Mouse (Mus musculus) neutrophil, adult 5-6 weeks (primary cell): ENCODE measurements around the gene Prim2. TPM values are rescaled to one million over a fixed set of nuclear protein-coding genes. Genes with fewer than 3 reads are reported as not detected.

Experiments
- ATAC-seq: fragments of 151-379, 151-347 bp; 2 replicates; pipeline ENCODE4 v1.8.0; 2017; ENCODE audit warnings: mild to moderate bottlenecking, moderate TSS enrichment; ENCODE audit not compliant: insufficient number of reproducible peaks, poor library complexity, low FRiP score, severe bottlenecking; ENCODE audit errors: extremely low read depth
- total RNA-seq: library from RNA; stranded (forward); fragments of 200-1000 nt; gene quantifications from 2 replicates; pipeline ENCODE4 v1.2.3, GENCODE M21; 2017

Prim2 gene
- total RNA-seq, 1 experiment from 2014 or later = 12.1 TPM

DNA sequence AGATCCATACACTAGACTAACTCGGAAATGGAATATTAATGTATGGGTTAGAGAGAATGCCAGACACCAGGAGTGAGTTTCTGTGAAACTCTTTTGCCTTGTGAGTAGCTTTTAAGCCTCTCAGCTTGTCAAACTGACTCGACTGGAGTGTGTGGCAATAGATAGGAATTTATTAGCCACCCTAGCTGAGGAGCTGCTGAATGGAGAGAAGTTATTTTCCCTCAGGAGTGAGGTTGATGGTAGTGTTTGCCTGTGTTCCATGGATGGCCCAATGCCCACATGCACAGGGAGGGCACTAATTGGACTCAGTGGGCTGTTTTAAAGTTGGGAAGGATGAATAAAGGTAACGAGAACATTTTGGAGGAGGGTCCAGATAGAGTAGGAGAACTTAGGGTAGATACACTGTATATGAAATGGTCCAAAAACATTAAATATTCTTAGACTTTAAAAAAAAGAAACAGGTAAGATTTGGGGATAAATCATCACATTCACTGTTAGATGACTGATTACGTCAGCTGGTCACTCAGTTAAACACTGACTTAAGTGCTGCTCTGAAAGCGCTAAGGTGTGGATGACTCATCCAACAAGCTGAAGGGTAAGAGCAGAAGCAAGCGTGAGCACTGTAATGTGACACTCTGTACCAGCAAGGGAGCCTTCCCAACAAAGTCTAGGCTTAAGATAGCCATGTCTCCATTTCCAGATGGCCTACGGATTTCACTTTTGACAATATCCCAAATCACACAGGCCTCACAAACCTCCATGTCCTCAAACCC is 85.6 kb downstream of the Prim2 start:
- ATAC-seq = peak; percentile 67

DNA sequence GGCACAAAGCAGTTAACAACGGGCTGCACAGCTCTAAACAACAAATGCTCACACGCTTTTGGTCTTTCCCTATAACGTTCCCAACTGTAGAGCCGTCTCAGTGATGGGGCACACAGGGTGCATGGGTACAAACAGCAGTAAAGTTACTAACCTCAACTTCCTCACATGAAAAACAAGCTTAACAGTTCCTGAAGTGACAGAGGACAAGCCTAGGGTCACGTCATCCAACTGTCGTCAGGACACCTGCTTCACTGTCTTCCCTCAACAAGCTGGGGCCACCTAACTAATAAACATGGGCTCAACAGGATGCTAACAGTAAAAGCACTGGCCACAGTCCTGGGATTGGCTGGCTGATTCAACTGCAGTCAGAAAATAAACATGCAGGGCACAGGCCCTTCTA is 91.0 kb downstream of the Prim2 start:
- peak; percentile 96 for ATAC-seq

DNA sequence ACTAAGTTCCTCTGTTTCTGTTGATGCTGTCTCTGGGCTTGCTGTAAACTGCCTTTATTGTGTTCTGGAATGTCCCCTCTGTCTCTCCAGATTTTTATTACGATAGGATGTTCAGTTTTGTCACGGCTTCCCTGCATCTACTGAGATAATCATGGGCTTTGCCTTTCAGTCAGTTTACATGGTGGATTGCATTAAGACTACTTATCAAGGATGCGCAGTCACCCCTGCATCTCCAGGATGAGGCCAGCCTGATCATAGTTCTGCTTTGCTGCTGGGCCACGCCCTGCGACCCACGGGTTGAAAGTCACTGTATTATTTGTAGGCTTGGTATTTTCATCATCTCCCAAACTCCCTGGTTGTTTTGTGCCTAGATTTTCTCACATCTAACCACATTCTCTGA is 95.1 kb downstream of the Prim2 start:
- ATAC-seq = no peak

DNA sequence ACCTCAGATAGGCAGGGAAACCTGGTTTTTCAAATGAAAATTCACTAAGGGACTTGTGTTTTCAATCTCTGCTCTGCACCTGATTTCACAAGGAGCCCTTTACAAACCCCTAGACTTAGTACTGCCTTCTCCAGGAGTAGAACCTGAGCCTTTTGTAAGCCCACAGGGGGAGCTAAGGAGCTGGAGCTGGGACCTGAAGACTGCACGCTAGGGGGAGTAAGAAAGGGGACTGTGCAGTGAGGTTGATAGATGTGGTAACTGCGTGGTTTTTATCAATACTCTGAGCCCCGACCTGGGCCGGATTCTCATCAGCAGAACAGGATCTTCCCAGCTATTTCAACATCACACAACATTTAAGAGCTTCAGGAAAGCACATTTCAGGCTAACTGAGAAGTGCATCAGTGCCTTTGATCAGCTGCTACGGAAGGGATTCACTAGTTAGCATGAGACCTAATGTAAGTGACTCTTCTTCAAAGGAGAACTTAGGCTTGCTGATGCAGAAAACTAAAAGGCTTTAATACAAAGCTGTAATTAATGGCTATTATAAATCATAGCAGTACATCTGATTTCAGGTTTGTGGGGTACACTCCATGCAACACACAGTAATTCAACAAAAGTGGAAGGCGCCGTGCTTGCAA is 103.7 kb downstream of the Prim2 start:
- peak; percentile 96 for ATAC-seq

DNA sequence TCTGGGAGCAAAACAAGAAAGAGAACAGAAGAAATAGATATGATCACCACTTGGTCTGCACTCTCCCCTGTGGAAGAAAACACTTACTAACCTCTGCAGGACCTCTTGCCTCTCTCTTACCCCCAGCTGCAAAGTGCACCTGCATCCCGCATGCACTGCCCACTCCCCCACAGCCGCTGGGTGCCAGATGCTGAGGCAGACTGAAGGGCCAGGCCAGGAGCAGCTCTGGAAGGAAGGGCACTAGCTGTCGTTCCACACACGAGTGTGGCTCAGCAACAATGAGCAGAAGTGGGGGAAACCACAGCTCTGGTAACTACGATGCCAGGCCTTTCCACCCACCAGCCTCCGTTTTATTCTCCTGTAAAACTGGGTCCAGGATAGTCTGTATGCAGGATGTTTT is 105.6 kb downstream of the Prim2 start:
- 0 out of 2 replicates have a peak, but pooled peaks have one; percentile 14 for ATAC-seq

DNA sequence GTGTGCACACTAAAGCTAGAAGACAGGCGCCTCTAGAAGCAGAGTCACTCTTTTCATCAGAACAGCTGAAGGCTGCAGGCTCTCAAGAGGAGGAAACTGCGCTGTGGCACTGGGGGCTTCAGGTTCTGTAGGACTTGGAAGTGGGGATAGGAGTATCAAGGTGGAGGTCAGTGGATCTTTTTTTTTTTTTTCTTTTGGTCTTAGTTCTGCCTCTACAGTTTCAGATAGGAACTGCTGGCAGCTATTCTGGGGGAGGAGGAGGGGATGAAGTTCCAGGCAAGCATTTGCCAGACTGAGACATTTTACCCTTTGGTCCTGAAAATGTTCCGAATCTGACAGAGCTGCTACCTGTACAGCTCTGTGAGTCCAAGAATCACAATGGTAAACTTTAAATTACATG is 106.0 kb downstream of the Prim2 start:
- no peak for ATAC-seq

DNA sequence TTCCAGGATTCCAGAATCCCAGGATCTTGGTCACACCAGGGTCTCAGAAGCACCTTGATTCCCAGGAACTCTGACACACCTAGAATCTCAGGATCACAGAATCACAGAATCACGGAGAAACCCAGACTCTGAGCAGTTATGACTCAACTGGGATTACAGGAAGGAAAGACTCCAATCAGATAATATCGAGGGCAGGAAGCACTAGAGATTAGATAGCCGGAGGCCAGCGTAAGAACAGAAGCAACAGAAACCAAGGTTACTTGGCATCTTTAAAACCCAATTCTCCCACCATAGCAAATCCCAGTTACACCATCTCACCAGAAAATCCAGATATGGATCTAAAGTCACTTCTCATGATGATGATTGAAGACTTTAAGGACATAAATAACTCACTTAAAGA is 113.0 kb downstream of the Prim2 start:
- ATAC-seq = no peak

DNA sequence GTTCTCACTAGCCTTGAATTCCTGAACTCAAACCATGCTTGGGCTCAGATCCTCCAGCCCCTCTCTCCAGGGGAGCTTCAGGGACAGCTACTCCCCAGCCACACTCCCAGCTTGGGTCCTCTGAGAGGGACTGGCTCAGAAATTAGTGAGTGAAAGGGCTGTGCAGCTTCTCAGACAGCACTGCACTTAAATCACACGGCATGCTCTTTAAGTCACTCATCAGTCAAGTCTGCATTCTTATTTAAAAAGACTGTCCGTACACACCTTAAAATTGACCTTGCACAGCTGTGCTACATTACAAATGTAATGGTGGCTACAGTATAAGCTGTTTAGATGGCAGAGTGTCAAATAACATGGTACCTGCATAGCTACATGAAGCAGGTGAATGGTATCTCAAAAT is 114.0 kb downstream of the Prim2 start:
- no peak for ATAC-seq

DNA sequence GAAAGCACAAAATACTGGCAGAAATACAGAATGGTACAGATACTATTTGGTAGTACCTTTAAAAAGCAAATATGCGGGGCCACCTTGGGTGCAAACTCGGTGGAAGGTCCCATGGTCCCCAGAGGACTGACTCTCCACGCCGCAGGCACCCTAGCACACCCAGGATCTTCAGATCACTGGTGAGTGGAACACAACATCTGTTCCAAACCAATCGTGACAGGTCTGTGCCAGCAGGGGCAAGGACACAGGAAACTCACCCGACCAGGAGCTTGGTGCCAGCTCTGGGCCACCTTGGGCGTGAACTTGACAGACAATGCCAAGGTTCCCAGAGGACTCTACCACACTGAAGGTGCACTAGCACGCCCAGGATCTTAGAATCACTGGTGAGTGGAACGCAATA is 118.2 kb downstream of the Prim2 start:
- ATAC-seq = peak; percentile 64

DNA sequence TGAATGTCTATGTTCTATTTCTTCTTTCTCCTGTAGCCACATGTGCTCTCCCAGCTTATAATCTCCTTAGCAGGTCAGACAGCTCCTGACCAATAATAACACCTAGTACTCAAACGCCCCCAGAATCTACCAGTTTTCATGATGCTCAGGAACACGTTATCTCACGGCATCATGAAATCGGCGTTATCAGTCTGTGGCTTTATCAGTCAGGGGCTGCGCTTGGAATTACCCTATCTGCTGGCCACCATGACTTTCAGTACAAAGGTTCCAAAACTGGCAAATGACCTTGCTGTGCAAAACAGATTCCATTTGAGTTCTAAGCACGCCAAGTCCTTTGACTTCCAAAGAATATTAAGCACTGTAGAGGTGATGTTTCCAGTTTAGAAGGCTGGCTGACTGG is 127.9 kb downstream of the Prim2 start:
- no peak for ATAC-seq

DNA sequence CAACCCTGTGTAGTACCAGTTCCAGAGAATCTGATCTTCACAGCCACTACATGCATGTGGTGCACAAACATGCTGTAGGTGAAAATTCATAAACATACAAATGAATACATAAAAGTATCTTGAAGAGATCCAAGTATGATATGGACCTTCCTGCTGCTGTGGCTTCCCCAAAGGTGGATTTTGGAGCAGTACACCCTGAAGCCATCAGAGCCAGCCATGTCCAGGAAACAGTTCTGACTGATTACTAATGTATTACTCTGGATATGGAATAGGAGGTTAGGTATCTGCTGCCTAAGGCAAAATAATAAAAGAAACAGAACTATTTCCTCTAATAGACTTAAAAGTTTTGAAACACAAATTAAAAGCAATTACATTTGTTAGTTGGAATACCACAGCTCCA is 131.6 kb downstream of the Prim2 start:
- no peak for ATAC-seq

DNA sequence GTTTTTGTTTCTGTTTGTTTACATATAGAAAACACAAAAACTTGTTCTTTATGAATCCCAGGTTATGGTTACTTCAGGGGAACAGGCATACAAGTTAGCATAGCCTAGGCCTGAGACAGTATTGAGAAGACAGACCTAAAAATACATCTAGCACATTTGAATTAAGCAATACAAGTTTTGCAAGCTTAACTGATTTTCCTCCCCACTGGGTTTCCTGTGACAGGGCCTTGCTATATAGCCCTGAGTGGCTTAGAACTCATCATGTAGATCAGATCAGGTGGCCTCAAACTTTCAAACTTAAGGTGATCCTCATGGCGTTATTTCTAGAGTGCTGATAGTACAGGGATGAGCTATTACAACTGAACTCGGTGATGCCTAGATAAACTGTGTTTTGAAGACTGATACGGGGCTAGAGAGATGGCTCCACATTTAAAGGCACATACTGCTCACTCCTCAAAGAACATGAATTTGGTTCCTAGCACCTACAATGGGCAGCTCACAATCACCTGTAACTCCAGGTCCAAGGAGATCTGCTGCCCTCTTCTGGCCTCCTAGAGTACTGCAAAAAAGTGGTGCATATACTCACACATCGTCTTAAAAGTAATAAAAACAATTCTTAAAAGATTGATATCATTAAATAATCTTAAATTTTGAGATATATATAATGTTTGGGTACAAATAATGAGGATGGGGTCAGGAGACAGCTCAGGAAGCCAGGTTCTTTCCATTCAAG is 133.2 kb downstream of the Prim2 start:
- ATAC-seq = peak; percentile 62; the same call in 1 of the 2 replicates

DNA sequence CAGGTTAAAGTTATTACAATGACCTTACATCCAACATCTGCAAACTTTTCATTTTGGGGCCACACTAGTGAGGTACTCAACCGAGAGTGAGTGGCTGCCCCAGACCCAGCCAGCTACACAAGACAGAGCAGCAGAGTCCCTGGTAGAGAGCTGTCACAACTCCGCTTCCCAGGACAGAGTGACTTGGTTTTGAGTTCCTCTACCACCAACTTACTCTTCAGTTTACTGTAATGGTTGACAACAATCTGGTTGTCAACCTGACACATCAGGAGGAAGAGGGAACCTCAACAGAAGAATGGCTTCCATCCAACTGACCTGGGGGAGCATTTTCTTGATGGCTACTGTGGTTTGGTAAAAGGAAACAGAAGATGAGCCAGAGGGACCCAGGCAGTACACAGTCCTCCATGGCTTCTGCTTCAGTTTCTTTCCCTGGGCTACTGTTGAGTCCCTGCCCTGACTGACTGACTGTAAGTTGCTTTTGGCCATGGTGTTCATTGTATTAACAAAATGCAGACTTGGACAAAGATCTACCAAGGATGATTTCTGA is 134.4 kb downstream of the Prim2 start:
- ATAC-seq = peak; percentile 16; the same call in 1 of the 2 replicates

DNA sequence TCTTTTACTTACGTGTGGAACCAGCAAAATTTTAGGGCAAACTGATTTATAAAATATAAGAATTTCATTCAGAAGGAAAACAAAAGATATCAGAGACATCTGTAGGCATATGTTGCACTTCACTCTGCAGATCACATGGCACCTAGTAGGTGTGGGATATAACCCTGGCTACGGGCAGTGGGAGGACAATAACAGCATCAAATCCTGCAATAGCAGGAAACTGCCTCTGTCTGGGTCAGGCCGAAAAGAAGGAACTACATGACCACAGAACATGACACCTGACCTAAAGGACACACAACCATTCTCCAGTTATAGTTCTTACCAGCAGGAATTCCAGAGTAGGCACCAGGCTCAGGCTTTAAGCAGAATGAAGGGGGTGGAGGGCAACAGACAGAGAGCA is 137.7 kb downstream of the Prim2 start:
- peak; percentile 38; the same call in 1 of the 2 replicates for ATAC-seq

DNA sequence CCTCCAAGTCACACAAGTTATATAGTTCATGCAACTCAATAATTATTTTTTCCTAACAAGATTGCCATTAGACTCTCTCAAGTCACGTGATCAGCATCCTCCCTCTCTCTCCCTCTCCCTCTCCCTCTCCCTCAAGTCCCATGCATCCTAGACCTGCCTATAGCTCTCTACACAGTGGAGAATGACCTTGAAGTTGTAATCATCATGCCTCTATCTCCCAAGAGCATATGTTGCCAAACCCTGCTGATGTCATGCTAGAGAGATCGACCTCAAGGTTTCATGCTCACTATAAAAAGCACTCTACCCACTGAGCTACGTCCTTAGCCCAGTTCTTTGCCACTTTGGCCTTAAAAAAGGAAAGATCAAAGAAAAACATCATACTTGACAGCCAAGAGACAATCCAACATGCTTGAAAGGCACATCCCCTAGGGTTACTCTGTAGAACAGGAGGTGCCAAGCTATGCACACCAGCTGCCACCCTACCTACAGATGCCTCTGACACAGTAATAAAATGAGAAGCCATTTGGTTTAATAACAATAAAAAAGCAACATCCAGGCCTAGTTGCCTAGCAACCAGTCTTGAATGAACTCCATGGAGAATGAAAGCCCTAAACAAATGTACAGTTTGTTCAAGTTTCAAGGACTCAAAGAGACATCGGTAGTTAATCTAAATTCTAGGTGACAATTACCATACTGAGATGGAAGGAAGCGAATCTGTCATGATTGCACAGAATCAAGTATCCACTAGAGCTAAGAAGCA is 138.3 kb downstream of the Prim2 start:
- ATAC-seq = no peak

DNA sequence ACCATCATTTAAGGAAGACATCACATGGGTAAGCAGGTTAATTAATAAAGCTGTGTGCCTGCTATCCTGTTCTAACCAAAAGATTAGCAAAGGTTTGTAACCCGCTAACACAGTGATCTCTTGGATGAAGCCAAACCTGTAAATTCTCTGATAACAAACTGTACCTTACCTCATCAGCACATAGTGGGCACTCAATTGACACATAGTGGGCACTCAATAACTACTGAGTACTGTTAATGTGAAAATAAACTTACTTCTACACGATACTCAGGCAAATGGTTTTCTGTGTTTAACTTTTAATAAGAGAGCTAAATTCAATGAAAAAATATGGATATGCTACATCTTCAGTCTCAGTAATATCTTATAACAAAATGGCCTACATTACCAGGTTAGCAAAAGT is 139.1 kb downstream of the Prim2 start:
- ATAC-seq = no peak

DNA sequence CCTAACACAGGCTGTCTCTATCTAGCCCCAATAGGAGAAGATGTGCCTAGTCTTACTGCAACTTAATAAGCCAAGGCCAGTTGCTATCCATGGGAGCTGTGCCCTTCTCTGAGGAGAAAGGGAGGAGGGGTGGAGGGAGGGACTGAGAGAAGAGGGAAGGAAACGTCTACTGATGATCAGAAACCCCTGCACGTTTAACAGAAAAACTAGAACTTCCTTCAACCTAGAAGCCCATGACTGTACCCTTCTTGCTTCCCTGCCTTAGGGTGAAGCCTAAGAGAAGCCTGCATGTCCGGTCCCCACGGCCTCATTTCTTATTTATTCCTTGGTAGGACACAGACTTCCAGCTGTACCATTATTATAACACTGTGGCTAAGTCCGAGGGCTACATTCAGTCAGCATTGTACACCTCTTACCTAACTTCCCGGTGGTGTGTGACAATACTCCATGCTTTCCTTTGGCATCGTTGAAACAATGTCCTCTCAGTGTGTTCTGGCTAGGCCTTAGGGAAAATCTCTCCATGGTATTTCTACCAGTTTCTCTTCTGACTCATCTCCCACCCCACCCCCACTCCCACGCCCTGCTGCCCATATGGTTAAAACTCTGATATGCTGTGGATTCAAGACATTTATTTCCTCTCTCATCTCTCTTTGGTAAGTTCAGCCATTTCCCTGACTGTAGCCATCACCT is 139.9 kb downstream of the Prim2 start:
- peak; percentile 25; the same call in 1 of the 2 replicates for ATAC-seq

DNA sequence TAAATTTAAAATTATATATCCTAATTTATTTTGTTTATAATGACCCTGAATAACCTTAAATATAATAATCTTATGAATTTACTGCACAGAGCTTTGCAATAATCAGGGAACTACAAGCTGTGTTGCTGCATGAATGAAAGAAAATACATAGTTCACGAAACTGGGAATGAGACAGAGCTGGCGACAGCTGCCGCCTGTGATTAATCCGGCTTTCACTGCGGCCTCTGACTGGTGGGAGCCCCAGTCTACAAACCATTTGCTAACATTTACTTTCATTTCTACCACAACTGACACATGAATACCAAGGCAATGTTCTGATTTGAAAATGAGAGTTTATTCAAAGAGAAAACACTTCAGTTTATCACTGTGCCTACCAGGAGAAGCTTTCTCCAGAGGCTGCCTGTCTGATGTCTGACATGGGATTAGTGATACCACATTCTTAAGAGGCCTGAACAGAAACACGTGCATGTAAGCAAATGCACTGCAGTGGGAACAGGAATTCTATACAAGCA is 142.2 kb downstream of the Prim2 start:
- ATAC-seq = no peak
